Mouse (Mus musculus): ENCODE measurements around the gene Sh3pxd2a.

DNA sequence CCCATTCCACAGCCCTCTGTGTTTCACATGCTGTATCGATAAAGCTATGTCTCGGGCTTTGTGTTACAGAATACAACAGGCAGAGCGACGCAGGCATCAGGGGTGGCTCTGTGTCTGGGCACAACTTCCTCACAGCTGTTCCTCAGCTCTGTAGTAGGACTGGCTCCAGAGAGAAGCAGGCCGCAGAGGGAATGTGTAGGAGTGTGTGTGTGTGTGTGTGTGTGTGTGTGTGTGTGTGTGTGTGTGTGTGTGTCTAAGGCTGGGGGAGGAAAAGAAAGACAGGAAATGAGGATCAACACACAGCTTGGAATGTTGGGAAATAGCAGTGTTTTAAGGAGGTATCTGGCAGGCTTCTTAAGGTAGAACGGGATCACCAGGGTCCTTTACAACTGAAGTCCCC lies 187.5 kb downstream of the Sh3pxd2a start:
- no peak for TF ChIP-seq POLR2A (IDR thresholded peaks at IDR 0.05; ENCODE audit: insufficient read depth, low read length)
- TF ChIP-seq CTCF (IDR thresholded peaks at IDR 0.05; ENCODE audit: low read depth, low read length), result no peak
- no peak for TF ChIP-seq EP300 (IDR thresholded peaks at IDR 0.05; ENCODE audit: insufficient read depth, low read depth, low read length)
